Comparison of ENCODE assay signal across 16 mouse cellular contexts in genomic region chr12:98670429-98670828, GRCm38 (mm10). TPM values are rescaled to one million over a fixed set of nuclear protein-coding genes. Genes with fewer than 3 reads are reported as not detected.
DNase-seq lines count a peak whose midpoint lies in the region; TF ChIP-seq lines count a peak whose summit lies in the region.
"Had no signal": no experiment of that assay in that cellular context is flagged by ENCODE, and none has a peak within 500 bp of the region (broad histone marks: within the 10 kb centered on the region; RNA-seq: fewer than 3 reads in every experiment).

No protein-coding gene starts in this region.

- no peaks in the 10 kb centered on the region for H3K36me3 ChIP-seq in heart, embryonic 10.5 days

- intact Hi-C loops in heart, postnatal 14 days (cut with DNase I) = no loop called here

- TF ChIP-seq CTCF in cerebellum, adult 2 months (IDR thresholded peaks at IDR 0.05; ENCODE audit: borderline replicate concordance, insufficient read depth, low read depth, low read length) = no peak

- TF ChIP-seq POLR2A in cerebellum, adult 2 months (IDR thresholded peaks at IDR 0.05; ENCODE audit: borderline replicate concordance, insufficient read depth, low read length) = no peak

- 85% methylated on average over 4 of the region's 4 CpGs for WGBS in cerebellum, adult 2 months
- 81% methylated on average over 4 of the region's 4 CpGs for WGBS in heart, embryonic 10.5 days

- H3K4me1 ChIP-seq in cerebellum, adult 2 months (ENCODE audit: control insufficient read depth, insufficient read depth, low read length) = peaks cover 10% of the 10 kb centered on the region
- H3K4me1 ChIP-seq in heart, embryonic 10.5 days = peaks cover 9% of the 10 kb centered on the region; the same call in 1 of the 2 replicates
- H3K4me1 ChIP-seq: hindbrain, embryonic 13.5 days had no signal

- no peak overlapping the region for H3K4me3 ChIP-seq in cerebellum, adult 2 months (replicated peaks; ENCODE audit: insufficient read depth, low read depth, low read length)
- no peak overlapping the region for H3K4me3 ChIP-seq in heart, embryonic 10.5 days
- H3K4me3 ChIP-seq: embryonic facial prominence, embryonic 15.5 days; erythroblast, embryonic 14.5 days; forebrain, embryonic 10.5 days; hindbrain, embryonic 13.5 days had no signal

- H3K27me3 ChIP-seq in cerebellum, adult 2 months (ENCODE audit: control insufficient read depth, insufficient read depth, low read length) = no peaks in the 10 kb centered on the region
- H3K27me3 ChIP-seq in heart, embryonic 10.5 days (ENCODE audit: insufficient read depth, poor library complexity, severe bottlenecking) = no peaks in the 10 kb centered on the region
- H3K27me3 ChIP-seq: embryonic facial prominence, embryonic 15.5 days; hindbrain, embryonic 13.5 days had no signal

- no peaks in the 10 kb centered on the region for H3K9me3 ChIP-seq in heart, embryonic 10.5 days
- H3K9me3 ChIP-seq: embryonic facial prominence, embryonic 15.5 days; forebrain, embryonic 10.5 days; hindbrain, embryonic 13.5 days had no signal

- DNase-seq in adrenal gland, adult (ENCODE audit: inconsistent age in 2 of 2, low spot score in 1 of 2) = peak; percentile 29 to 64
- DNase-seq in adrenal gland, postnatal 14 days = no peak
- DNase-seq in cerebellum, adult 2 months = no peak
- no peak for DNase-seq in cerebellum, postnatal 10 days
- DNase-seq in heart, embryonic 10.5 days (ENCODE audit: low spot score) = peak; percentile 57
- DNase-seq in heart, postnatal 14 days = no peak
- DNase-seq in ZHBTc4 (ENCODE audit: low read depth, low spot score) = peak; percentile 38
- DNase-seq in spleen, postnatal 14 days (ENCODE audit: low spot score in 2 of 2) = no peak
- DNase-seq: B cell, adult 2 months; embryo, embryonic 11 days; gastrocnemius, postnatal 36 days had no signal

- peak overlapping the region; percentile 0; the same call in 1 of the 2 replicates for H3K27ac ChIP-seq in cerebellum, adult 2 months (ENCODE audit: insufficient read depth, low read length)
- H3K27ac ChIP-seq in heart, embryonic 10.5 days = no peak overlapping the region
- H3K27ac ChIP-seq: embryonic facial prominence, embryonic 15.5 days; forebrain, embryonic 10.5 days; hindbrain, embryonic 13.5 days; hindbrain, postnatal 0 days had no signal

RNA-seq across cellular contexts. Expression of gene Spata7, which starts 42.5 kb away (rescaled TPM):
- total RNA-seq in adrenal gland, postnatal 14 days (2021) = 9.9 and 10.4 TPM in 2 replicates
- polyA plus RNA-seq in cerebellum, adult 2 months (2012; rRNA removed) = 24.2 and 26.9 TPM in 2 replicates
- 12.2 and 14.2 TPM in 2 replicates for polyA plus RNA-seq in heart, embryonic 10.5 days (2016; fragmentation: Nextera tagmentation; extraction: Ambion mirVana)
- 1 to 10 TPM; 5.9 TPM for total RNA-seq in heart, postnatal 14 days (2021)

Comparison
In these comparisons a context has a peak if more than half of its experiments do, and no peak if none do; other contexts are left out.
1. DNase-seq: peak in adrenal gland, adult (2 of 2), heart, embryonic 10.5 days (single experiment) and ZHBTc4 (single experiment); none in adrenal gland, postnatal 14 days (single experiment), cerebellum, adult 2 months (0 of 2), cerebellum, postnatal 10 days (0 of 2), heart, postnatal 14 days (0 of 2) and spleen, postnatal 14 days (0 of 2).